Mouse (Mus musculus): ENCODE results near the gene Mtx2. TPM values are rescaled to one million over a fixed set of nuclear protein-coding genes. Genes with fewer than 3 reads are reported as not detected.

The Mtx2 gene
- total and polyA plus RNA-seq, 3 experiments = 56.4 to 186 (median 111) TPM

DNA sequence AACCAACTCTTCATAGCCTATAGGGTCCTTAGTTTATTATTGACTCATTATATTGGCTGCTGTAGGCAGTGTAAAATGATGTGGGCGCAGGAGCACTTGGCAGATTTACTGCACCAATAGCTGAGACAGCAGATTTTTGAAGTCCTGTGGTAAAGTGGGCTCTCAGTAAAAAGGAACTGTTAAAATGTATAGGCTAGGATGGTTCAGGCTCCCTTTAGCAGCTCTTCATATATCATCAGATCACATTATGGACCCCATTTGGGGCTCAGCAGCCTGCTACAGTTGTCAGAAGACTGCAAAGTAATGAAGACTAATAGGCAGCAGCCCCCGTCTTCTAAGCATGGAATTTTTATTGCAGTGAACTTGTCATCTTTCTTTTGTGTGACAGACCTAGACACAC lies 21.9 kb downstream of the Mtx2 start:
- H3K79me2 ChIP-seq (replicated peaks; ENCODE audit: control insufficient read depth, extremely low read depth, insufficient read depth, poor library complexity, severe bottlenecking) = peaks cover 1% of the 10 kb centered on the region; the same call in 1 of the 2 replicates
- TF ChIP-seq KAT2A (IDR thresholded peaks at IDR 0.05; ENCODE audit: insufficient replicate concordance, low read length) = no peak
- no peak for TF ChIP-seq HCFC1 (IDR thresholded peaks at IDR 0.05; ENCODE audit: low read depth, low read length)
- TF ChIP-seq MEF2A (IDR thresholded peaks at IDR 0.05; ENCODE audit: borderline replicate concordance, low read depth, low read length) = no peak
- TF ChIP-seq IRF4 (IDR thresholded peaks at IDR 0.05; ENCODE audit: low read depth, low read length) = no peak
- no peak for TF ChIP-seq ZKSCAN1 (IDR thresholded peaks at IDR 0.05; ENCODE audit: borderline replicate concordance, low read depth, low read length)
- no peak for TF ChIP-seq GABPA (IDR thresholded peaks at IDR 0.05; ENCODE audit: insufficient replicate concordance, low read depth, low read length)
- TF ChIP-seq ETS1 (conservative IDR thresholded peaks at IDR 0.05; ENCODE audit: low read depth, low read length) = no peak
- TF ChIP-seq PAX5 (IDR thresholded peaks at IDR 0.05; ENCODE audit: low read length) = no peak
- TF ChIP-seq ZMIZ1 (IDR thresholded peaks at IDR 0.05; ENCODE audit: low read depth, low read length) = no peak
- no peak for TF ChIP-seq MAZ (IDR thresholded peaks at IDR 0.05; ENCODE audit: low read depth, low read length)
- no peak for TF ChIP-seq MXI1 (IDR thresholded peaks at IDR 0.05; ENCODE audit: low read depth, low read length)
- no peak for TF ChIP-seq E2F4 (IDR thresholded peaks at IDR 0.05; ENCODE audit: insufficient replicate concordance, low read depth, low read length)
- no peak for TF ChIP-seq JUN (IDR thresholded peaks at IDR 0.05; ENCODE audit: insufficient read depth, low read depth, low read length)
- TF ChIP-seq BHLHE40 (IDR thresholded peaks at IDR 0.05; ENCODE audit: low read depth, low read length) = no peak
- TF ChIP-seq UBTF (IDR thresholded peaks at IDR 0.05; ENCODE audit: low read depth, low read length) = no peak
- TF ChIP-seq USF1 (IDR thresholded peaks at IDR 0.05; ENCODE audit: low read depth, low read length) = no peak
- TF ChIP-seq RCOR1 (conservative IDR thresholded peaks at IDR 0.05; ENCODE audit: low read depth, low read length) = no peak
- no peak for DNase-seq (ENCODE audit: extremely low read depth)
- no peak overlapping the region for H3K4me2 ChIP-seq (ENCODE audit: insufficient read depth, low read depth, poor library complexity, severe bottlenecking)
- H3K27me3 ChIP-seq (replicated peaks) = no peaks in the 10 kb centered on the region
- H3K36me3 ChIP-seq (replicated peaks in 1 of 2; ENCODE audit: control insufficient read depth in 1 of 2, insufficient read depth in 1 of 2, low read length in 1 of 2) = peaks cover 0 to 17% of the 10 kb centered on the region in 2 experiments
- H3K27ac ChIP-seq (ENCODE audit: insufficient read depth, low read depth) = no peak overlapping the region
- H3K4me1 ChIP-seq (ENCODE audit: control insufficient read depth in 1 of 2, insufficient read depth in 2 of 2) = peaks cover 0 to 4% of the 10 kb centered on the region in 2 experiments; a peak in 1 of 4 replicates
- in situ Hi-C loops (cut with MboI; ENCODE audit: low pct_ligation_motif_present, low pct_unique_long_range_greater_than_20kb, low sequenced_read_pairs) = no loop called here
- dilution Hi-C loops (cut with MboI; ENCODE audit: extremely low pct_ligation_motif_present, extremely low pct_unique_long_range_greater_than_20kb, low sequenced_read_pairs) = no loop called here
- H3K4me3 ChIP-seq (replicated peaks in 1 of 3; ENCODE audit: low read depth in 2 of 3, low read length in 2 of 3, poor library complexity in 1 of 3) = no peak overlapping the region
- no peak overlapping the region for H3K9ac ChIP-seq (ENCODE audit: insufficient read depth, low read depth)
- H3K9me3 ChIP-seq (replicated peaks; ENCODE audit: low read length) = no peaks in the 10 kb centered on the region

DNA sequence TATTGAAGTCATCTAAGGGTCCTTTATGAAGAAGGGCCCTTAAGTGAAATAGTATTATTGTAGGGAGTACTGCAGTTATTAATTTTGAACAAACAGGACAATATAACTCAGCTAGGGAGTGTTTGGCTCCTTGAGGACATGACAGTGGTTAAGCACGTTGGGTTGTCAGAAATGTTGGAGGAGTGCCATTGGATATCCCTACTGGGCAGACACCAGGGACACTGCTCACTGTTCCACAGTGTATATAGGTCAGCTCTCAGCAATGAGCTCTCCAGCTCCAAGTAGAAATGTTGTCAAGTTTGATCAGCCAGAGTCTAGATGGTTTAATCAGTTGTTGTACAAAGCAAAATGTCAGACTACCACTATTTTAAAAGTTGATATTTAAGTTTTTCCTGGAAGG lies 24.4 kb downstream of the Mtx2 start:
- Histone ChIP-seq H3K9ac (ENCODE audit: insufficient read depth, low read depth) (no peak overlapping the region), H3K79me2 (replicated peaks; ENCODE audit: control insufficient read depth, extremely low read depth, insufficient read depth, poor library complexity, severe bottlenecking) (peaks cover 1% of the 10 kb centered on the region; the same call in 1 of the 2 replicates), H3K36me3 (replicated peaks in 1 of 2; ENCODE audit: control insufficient read depth in 1 of 2, insufficient read depth in 1 of 2, low read length in 1 of 2) (peaks cover 0 to 11% of the 10 kb centered on the region in 2 experiments), H3K9me3 (replicated peaks; ENCODE audit: low read length) (no peaks in the 10 kb centered on the region), H3K4me1 (ENCODE audit: control insufficient read depth in 1 of 2, insufficient read depth in 2 of 2) (0 out of 4 replicates have a peak, but pooled peaks cover 0 to under 1% of the 10 kb centered on the region in 2 experiments), H3K27ac (ENCODE audit: insufficient read depth, low read depth) (no peak overlapping the region), H3K27me3 (replicated peaks) (no peaks in the 10 kb centered on the region), H3K4me3 (replicated peaks in 1 of 3; ENCODE audit: low read depth in 2 of 3, low read length in 2 of 3, poor library complexity in 1 of 3) (no peak overlapping the region), H3K4me2 (ENCODE audit: insufficient read depth, low read depth, poor library complexity, severe bottlenecking) (no peak overlapping the region)
- TF ChIP-seq NELFE (IDR thresholded peaks at IDR 0.05; ENCODE audit: low read depth, low read length) = no peak
- no peak for TF ChIP-seq POLR2A (IDR thresholded peaks at IDR 0.05; ENCODE audit: low read depth, low read length)
- TF ChIP-seq ZC3H11A (IDR thresholded peaks at IDR 0.05; ENCODE audit: low read depth, low read length) = no peak
- TF ChIP-seq MEF2A (IDR thresholded peaks at IDR 0.05; ENCODE audit: borderline replicate concordance, low read depth, low read length) = no peak
- TF ChIP-seq GABPA (IDR thresholded peaks at IDR 0.05; ENCODE audit: insufficient replicate concordance, low read depth, low read length) = no peak
- TF ChIP-seq USF2 (conservative IDR thresholded peaks at IDR 0.05; ENCODE audit: low read depth, low read length) = no peak
- TF ChIP-seq ETS1 (conservative IDR thresholded peaks at IDR 0.05; ENCODE audit: low read depth, low read length) = no peak
- TF ChIP-seq ELF1 (IDR thresholded peaks at IDR 0.05; ENCODE audit: low read depth, low read length) = no peak
- no peak for TF ChIP-seq SMC3 (IDR thresholded peaks at IDR 0.05; ENCODE audit: low read depth, low read length)
- TF ChIP-seq POLR2AphosphoS2 (IDR thresholded peaks at IDR 0.05; ENCODE audit: low read depth, low read length) = no peak
- TF ChIP-seq RCOR1 (conservative IDR thresholded peaks at IDR 0.05; ENCODE audit: low read depth, low read length) = no peak
- no peak for TF ChIP-seq TCF12 (IDR thresholded peaks at IDR 0.05; ENCODE audit: low read depth, low read length)
- no peak for TF ChIP-seq TBP (conservative IDR thresholded peaks at IDR 0.05; ENCODE audit: low read depth, low read length)
- no peak for TF ChIP-seq MAFK (IDR thresholded peaks at IDR 0.05; ENCODE audit: insufficient replicate concordance, low read length)
- TF ChIP-seq NRF1 (IDR thresholded peaks at IDR 0.05; ENCODE audit: low read depth, low read length) = no peak
- TF ChIP-seq USF1 (IDR thresholded peaks at IDR 0.05; ENCODE audit: low read depth, low read length) = no peak
- no peak for TF ChIP-seq KAT2A (IDR thresholded peaks at IDR 0.05; ENCODE audit: insufficient replicate concordance, low read length)
- TF ChIP-seq MYC (IDR thresholded peaks at IDR 0.05; ENCODE audit: low read depth, low read length) = no peak
- no peak for TF ChIP-seq CHD2 (IDR thresholded peaks at IDR 0.05; ENCODE audit: low read length)
- no peak for TF ChIP-seq SIN3A (IDR thresholded peaks at IDR 0.05; ENCODE audit: low read length)
- no peak for DNase-seq (ENCODE audit: extremely low read depth)
- dilution Hi-C loops (cut with MboI; ENCODE audit: extremely low pct_ligation_motif_present, extremely low pct_unique_long_range_greater_than_20kb, low sequenced_read_pairs) = no loop called here
- in situ Hi-C loops (cut with MboI; ENCODE audit: low pct_ligation_motif_present, low pct_unique_long_range_greater_than_20kb, low sequenced_read_pairs) = no loop called here
